Mouse (Mus musculus) hindbrain, postnatal 0 days (tissue): ENCODE measurements at regions not wholly inside any gene's neighbourhood (a gene's known extent, or its start where the extent isn't known, plus 50 kb on each side); places are given as distances from the start of the nearest gene placed in this dataset.
A peak's percentile ranks its signal among the peaks of the same experiment; 100 is the strongest.

Experiments
- ATAC-seq: fragments of 200-750 bp; cut with Nextera tagmentation; 2 replicates; pipeline ENCODE4 v1.8.0; 2017; ENCODE audit warnings: mild to moderate bottlenecking, moderate TSS enrichment, moderate library complexity
- DNase-seq: peaks from one replicate; pipeline ENCODE4 v3.0.0-alpha.2; 2015; ENCODE audit warnings: low spot score
- H3K27ac ChIP-seq: fragments of 300-500 bp; sonication (generic); 2 replicates; pipeline ENCODE4 v1.5.1; 2014; ENCODE audit warnings: mild to moderate bottlenecking
- H3K27me3 ChIP-seq: fragments of 300-500 bp; sonication (generic); 2 replicates; pipeline ENCODE4 v1.6.1; 2014; ENCODE audit warnings: low read length, mixed read lengths; ENCODE audit not compliant: insufficient read depth
- H3K36me3 ChIP-seq: fragments of 300-500 bp; sonication (generic); 2 replicates; pipeline ENCODE4 v1.6.1; 2014; ENCODE audit warnings: low read length, mixed read lengths; ENCODE audit not compliant: insufficient read depth
- H3K4me1 ChIP-seq: fragments of 300-500 bp; sonication (generic); 2 replicates; pipeline ENCODE4 v1.6.1; 2014; ENCODE audit warnings: antibody characterized with exemption, low read length, mixed read lengths; ENCODE audit not compliant: insufficient read depth
- H3K4me2 ChIP-seq: fragments of 300-500 bp; sonication (generic); 2 replicates; pipeline ENCODE4 v1.6.1; 2014; ENCODE audit warnings: low read depth, mild to moderate bottlenecking, low read length, moderate library complexity, mixed read lengths
- H3K4me3 ChIP-seq: fragments of 300-500 bp; sonication (generic); 2 replicates; pipeline ENCODE4 v1.5.1; 2014; ENCODE audit warnings: low read length
- H3K9ac ChIP-seq: fragments of 300-500 bp; sonication (generic); replicated peaks from 2 replicates; pipeline ENCODE4 v1.6.1; 2014; ENCODE audit warnings: mild to moderate bottlenecking, low read length, moderate library complexity, mixed read lengths
- H3K9me3 ChIP-seq: fragments of 300-500 bp; sonication (generic); 2 replicates; pipeline ENCODE4 v1.6.1; 2016; ENCODE audit warnings: low read length, mixed read lengths
- CTCF ChIP-seq: IDR thresholded peaks from 2 replicates; pipeline ENCODE4 v1.5.1; 2016; ENCODE audit warnings: antibody characterized with exemption, control low read depth, low read depth
- WGBS: fragments of 180-500 bp; shearing (Covaris S2); extraction: QIAGEN DNeasy Blood & Tissue Kit; methylation state at CpG from one replicate; pipeline ENCODE4 v1.1.7; 2014; 5-methylcytosine and 5-hydroxymethylcytosine counted together

- Histone ChIP-seq H3K27ac (peak overlapping the region; percentile 75), H3K27me3 (no peaks in the 10 kb centered on the region), H3K9me3 (no peaks in the 10 kb centered on the region), H3K4me2 (peak overlapping the region; percentile 62), H3K36me3 (no peaks in the 10 kb centered on the region), H3K9ac (peak overlapping the region; percentile 46; the same call in 1 of the 2 replicates), H3K4me1 (no peaks in the 10 kb centered on the region), H3K4me3 (peak overlapping the region; percentile 29)
- ATAC-seq (peak; percentile 90), DNase-seq (peak; percentile 74)
- 20% methylated on average over 16 of the region's 16 CpGs for WGBS
- TF ChIP-seq CTCF = no peak
These were observed 146.1 kb downstream of the Psat1 start for GRCm38 (mm10) chr19:15800856-15801706.

- no peaks in the 10 kb centered on the region for H3K27me3 ChIP-seq
- no peak for TF ChIP-seq CTCF
- H3K36me3 ChIP-seq = no peaks in the 10 kb centered on the region
- no peak overlapping the region for H3K9ac ChIP-seq
- no peak for ATAC-seq
- no peak overlapping the region for H3K27ac ChIP-seq
- no peak for DNase-seq
- H3K4me3 ChIP-seq = no peak overlapping the region
- no peak overlapping the region for H3K4me2 ChIP-seq
- H3K4me1 ChIP-seq = no peaks in the 10 kb centered on the region
- H3K9me3 ChIP-seq = no peaks in the 10 kb centered on the region
- WGBS = 53% methylated on average over 4 of the region's 4 CpGs
These were observed 150.7 kb downstream of the Psat1 start for GRCm38 (mm10) chr19:15796466-15796865.

- 69% methylated on average over 4 of the region's 4 CpGs for WGBS
These were observed 155.2 kb downstream of the Psat1 start for GRCm38 (mm10) chr19:15791942-15792341.

DNA sequence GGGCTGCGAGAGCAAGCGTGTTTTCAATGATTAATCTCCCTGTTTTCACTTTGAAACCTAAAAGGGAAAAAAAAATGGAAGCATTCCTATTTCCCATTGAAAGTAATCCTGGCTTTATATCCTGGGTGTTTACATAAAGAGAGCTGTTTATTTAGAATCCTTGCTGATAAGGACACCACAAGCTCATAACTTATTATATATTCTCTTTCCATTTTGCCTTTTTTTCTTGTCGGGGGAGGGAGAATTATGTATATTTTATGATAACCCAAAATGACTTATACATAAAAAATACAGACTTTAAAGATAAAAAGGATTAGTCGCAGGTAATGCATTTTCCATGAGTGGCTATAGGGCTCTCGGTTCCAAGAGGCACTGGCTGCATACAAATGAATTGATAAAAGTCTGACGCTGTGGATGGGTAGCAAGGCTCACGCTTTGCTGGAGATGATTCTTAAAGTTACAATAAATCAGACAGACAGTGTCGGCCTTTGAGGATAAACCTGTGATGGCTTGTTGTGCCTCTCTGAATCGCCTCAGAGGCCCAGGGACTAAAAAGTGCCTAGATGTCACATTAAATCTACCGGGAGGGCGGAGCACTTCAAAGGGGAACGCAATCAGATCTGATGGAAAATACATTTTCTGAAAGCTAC lies 155.7 kb downstream of the Psat1 start:
- Histone ChIP-seq H3K4me1 (no peaks in the 10 kb centered on the region; the same call in 1 of the 2 replicates), H3K4me2 (peak overlapping the region; percentile 46), H3K27ac (no peak overlapping the region), H3K9me3 (no peaks in the 10 kb centered on the region), H3K27me3 (no peaks in the 10 kb centered on the region), H3K9ac (no peak overlapping the region), H3K4me3 (peak overlapping the region; percentile 3; the same call in 1 of the 2 replicates), H3K36me3 (no peaks in the 10 kb centered on the region)
- DNase-seq = no peak
- WGBS = 48% methylated on average over 12 of the region's 12 CpGs
- no peak for TF ChIP-seq CTCF
- ATAC-seq = no peak

More at GRCm38 (mm10) chr19:15791942-15792341, 155.2 kb downstream of the Psat1 start:
- Histone ChIP-seq H3K36me3 (no peaks in the 10 kb centered on the region), H3K9ac (no peak overlapping the region), H3K27me3 (no peaks in the 10 kb centered on the region), H3K4me3 (no peak overlapping the region), H3K4me2 (no peak overlapping the region), H3K9me3 (no peaks in the 10 kb centered on the region), H3K4me1 (no peaks in the 10 kb centered on the region; the same call in 1 of the 2 replicates), H3K27ac (no peak overlapping the region)
- ATAC-seq (no peak), DNase-seq (no peak)
- TF ChIP-seq CTCF = no peak

DNA sequence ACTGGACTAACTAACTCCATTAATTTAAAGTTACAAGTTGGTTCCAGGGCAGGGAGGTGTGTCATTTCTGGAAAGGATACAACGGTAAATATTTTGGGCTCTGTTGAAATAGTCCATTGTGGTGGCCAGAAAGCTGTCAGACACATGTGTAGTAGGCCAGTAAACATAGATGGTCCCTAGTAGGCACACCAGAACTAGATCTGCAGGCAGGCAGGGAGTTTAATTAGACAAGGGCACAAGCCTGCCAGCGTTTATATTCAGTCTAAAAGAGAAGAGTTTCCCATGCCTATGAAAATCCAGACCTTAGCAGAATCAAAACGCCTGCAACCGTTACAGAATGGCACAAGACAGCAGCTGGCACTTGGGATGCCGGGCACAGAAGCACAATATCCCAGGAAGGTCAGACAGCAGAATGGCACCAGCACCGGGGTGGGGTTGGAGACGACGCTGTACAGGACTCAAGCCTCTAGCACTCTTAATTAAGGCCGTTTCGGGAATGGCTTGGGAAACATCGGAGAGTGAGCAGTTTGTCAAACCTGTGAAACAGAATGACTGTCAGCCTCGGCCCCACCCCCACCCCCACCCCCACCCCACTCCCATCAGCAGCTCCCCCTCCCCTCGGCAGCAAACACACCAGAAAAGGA lies 156.4 kb downstream of the Psat1 start:
- ATAC-seq = peak; percentile 72
- H3K9me3 ChIP-seq = no peaks in the 10 kb centered on the region
- peak overlapping the region; percentile 22; the same call in 1 of the 2 replicates for H3K9ac ChIP-seq
- peak overlapping the region; percentile 46 for H3K4me2 ChIP-seq
- peak; percentile 35 for DNase-seq
- no peak overlapping the region for H3K27ac ChIP-seq
- no peaks in the 10 kb centered on the region for H3K36me3 ChIP-seq
- TF ChIP-seq CTCF = no peak
- H3K4me1 ChIP-seq = no peaks in the 10 kb centered on the region; the same call in 1 of the 2 replicates
- H3K4me3 ChIP-seq = peak overlapping the region; percentile 3; the same call in 1 of the 2 replicates
- WGBS = 14% methylated on average over 13 of the region's 13 CpGs
- H3K27me3 ChIP-seq = no peaks in the 10 kb centered on the region

- TF ChIP-seq CTCF = no peak
- Histone ChIP-seq H3K4me3 (no peak overlapping the region), H3K4me2 (no peak overlapping the region), H3K4me1 (no peaks in the 10 kb centered on the region; the same call in 1 of the 2 replicates), H3K9ac (no peak overlapping the region), H3K27ac (no peak overlapping the region), H3K9me3 (no peaks in the 10 kb centered on the region), H3K27me3 (no peaks in the 10 kb centered on the region), H3K36me3 (no peaks in the 10 kb centered on the region)
- 86% methylated on average over 5 of the region's 5 CpGs for WGBS
- DNase-seq (no peak), ATAC-seq (no peak)
These were observed 157.4 kb downstream of the Psat1 start for GRCm38 (mm10) chr19:15789741-15790140.
